Mouse (Mus musculus) heart, adult 18-20 months (tissue): ENCODE data around the gene Mical2. TPM values are rescaled to one million over a fixed set of nuclear protein-coding genes. Genes with fewer than 3 reads are reported as not detected.

Source experiments
- DNase-seq, 2 experiments: peaks; one replicate each; pipeline ENCODE4 v3.0.0; 2021 to 2022; ENCODE audit warnings: mixed read lengths in 1 of 2
- long read RNA-seq, 2 experiments: library from polyadenylated mRNA; stranded (forward); transcript quantifications; one replicate each; pipeline ENCODE4 v2.0.0; 2021
- total RNA-seq, 2 experiments: library from RNA; stranded (reverse); gene quantifications; 2 replicates each; pipeline ENCODE4 v1.2.3; 2021

The Mical2 gene
- 10 to 100 TPM; 80.4 to 85.1 TPM for total RNA-seq
- long read RNA-seq, experiment 1, full-length matches to known transcripts, result 3 of 36 reads
- long read RNA-seq, experiment 1, partial matches to known transcripts, result 4 of 36 reads
- long read RNA-seq, experiment 1, other reads (novel, unspliced or antisense), result 29 of 36 reads
- long read RNA-seq, experiment 2, partial matches to known transcripts, result 5 of 13 reads
- long read RNA-seq, experiment 2, other reads (novel, unspliced or antisense), result 7 of 13 reads

GRCm38 (mm10) chr7:112225615-112226262 lies at the start of gene Mical2:
Gene Mical2, plus strand, starts transcription at chr7:112225856.
- peak; percentile 93 to 96 for DNase-seq

GRCm38 (mm10) chr7:112176627-112177026 lies 49.0 kb upstream of the Mical2 start:
- no peak for DNase-seq

- peak; percentile 80 to 88 for DNase-seq
These were observed 45.4 kb upstream of the Mical2 start for GRCm38 (mm10) chr7:112180235-112180705.

- DNase-seq, result peak; percentile 89 to 94
These were observed 42.3 kb upstream of the Mical2 start for GRCm38 (mm10) chr7:112183258-112183841.

GRCm38 (mm10) chr7:112184519-112185225 lies 41.0 kb upstream of the Mical2 start:
- no peak for DNase-seq

- DNase-seq, result peak; percentile 35 to 68
These were observed 40.4 kb upstream of the Mical2 start for GRCm38 (mm10) chr7:112185226-112185745.

- no peak for DNase-seq
These were observed 38.8 kb upstream of the Mical2 start for GRCm38 (mm10) chr7:112186871-112187270.

- DNase-seq, result no peak
These were observed 37.9 kb upstream of the Mical2 start for GRCm38 (mm10) chr7:112187536-112188459.

GRCm38 (mm10) chr7:112192237-112192636 lies 33.4 kb upstream of the Mical2 start:
- DNase-seq, result no peak

- DNase-seq, result no peak
These were observed 32.9 kb upstream of the Mical2 start for GRCm38 (mm10) chr7:112192778-112193177.

- DNase-seq, result no peak
These were observed 31.4 kb upstream of the Mical2 start for GRCm38 (mm10) chr7:112194286-112194685.

GRCm38 (mm10) chr7:112197461-112197860 lies 28.2 kb upstream of the Mical2 start:
- DNase-seq, result no peak

- DNase-seq, result no peak
These were observed 26.3 kb upstream of the Mical2 start for GRCm38 (mm10) chr7:112199343-112199742.

- DNase-seq, result no peak
These were observed 24.9 kb upstream of the Mical2 start for GRCm38 (mm10) chr7:112200761-112201160.

GRCm38 (mm10) chr7:112202194-112202593 lies 23.5 kb upstream of the Mical2 start:
- peak; percentile 57 to 62 for DNase-seq

GRCm38 (mm10) chr7:112202843-112203242 lies 22.8 kb upstream of the Mical2 start:
- DNase-seq, result no peak

GRCm38 (mm10) chr7:112203937-112204336 lies 21.7 kb upstream of the Mical2 start:
- no peak for DNase-seq

GRCm38 (mm10) chr7:112204380-112204963 lies 21.2 kb upstream of the Mical2 start:
- peak; percentile 58 to 74 for DNase-seq

- DNase-seq, result no peak
These were observed 20.1 kb upstream of the Mical2 start for GRCm38 (mm10) chr7:112205513-112205912.

- DNase-seq, result no peak
These were observed 17.9 kb upstream of the Mical2 start for GRCm38 (mm10) chr7:112207717-112208116.
